Mouse (Mus musculus) spleen, postnatal 36 days (tissue): Measurements from ENCODE around the gene Qtrt1.

Experiments
- DNase-seq, 2 experiments: peaks; one replicate each; pipeline ENCODE4 v3.0.0; 2022; ENCODE audit warnings: low spot score in 2 of 2, mixed read lengths in 1 of 2

Gene Qtrt1

GRCm38 (mm10) chr9:21411669-21412550 lies at the start of gene Qtrt1:
TSS of gene Qtrt1 (plus strand) at chr9:21411837.
- peak; percentile 87 to 88 for DNase-seq

DNA sequence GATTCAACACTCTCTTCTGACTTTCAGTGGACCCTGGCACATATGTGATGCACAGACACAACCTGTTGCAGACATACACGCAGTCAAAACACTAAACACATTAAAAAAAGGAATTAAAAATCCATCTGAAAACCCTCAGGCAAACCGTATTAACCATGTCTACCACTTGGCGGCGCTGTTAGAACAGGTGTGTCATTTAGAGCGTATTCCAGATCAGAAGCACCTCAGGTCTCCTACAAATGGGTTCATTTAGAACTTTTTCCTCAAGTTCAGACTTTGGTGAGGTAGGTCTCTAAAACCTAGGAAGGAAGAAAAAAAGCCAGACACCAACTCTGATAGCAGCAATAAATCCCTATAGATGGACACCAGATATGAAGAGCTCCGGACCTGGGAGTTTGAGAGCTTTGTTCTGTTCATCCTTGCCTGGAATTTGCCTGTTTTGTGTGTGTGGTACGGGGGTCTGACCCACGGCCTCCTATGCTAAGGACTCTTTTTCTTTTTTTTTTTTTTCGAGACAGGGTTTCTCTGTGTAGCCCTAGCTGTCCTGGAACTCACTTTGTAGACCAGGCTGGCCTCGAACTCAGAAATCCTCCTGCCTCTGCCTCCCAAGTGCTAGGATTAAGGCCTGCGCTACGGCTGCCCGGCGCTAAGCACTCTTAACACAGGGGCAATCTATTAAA lies 45.0 kb upstream of the Qtrt1 start:
- DNase-seq: peak; percentile 60 to 76

GRCm38 (mm10) chr9:21367357-21368111 lies 44.1 kb upstream of the Qtrt1 start, which contains the start of gene Ilf3:
TSS of gene Ilf3 (plus strand) at chr9:21367871.
- DNase-seq: peak; percentile 99 to 100

DNA sequence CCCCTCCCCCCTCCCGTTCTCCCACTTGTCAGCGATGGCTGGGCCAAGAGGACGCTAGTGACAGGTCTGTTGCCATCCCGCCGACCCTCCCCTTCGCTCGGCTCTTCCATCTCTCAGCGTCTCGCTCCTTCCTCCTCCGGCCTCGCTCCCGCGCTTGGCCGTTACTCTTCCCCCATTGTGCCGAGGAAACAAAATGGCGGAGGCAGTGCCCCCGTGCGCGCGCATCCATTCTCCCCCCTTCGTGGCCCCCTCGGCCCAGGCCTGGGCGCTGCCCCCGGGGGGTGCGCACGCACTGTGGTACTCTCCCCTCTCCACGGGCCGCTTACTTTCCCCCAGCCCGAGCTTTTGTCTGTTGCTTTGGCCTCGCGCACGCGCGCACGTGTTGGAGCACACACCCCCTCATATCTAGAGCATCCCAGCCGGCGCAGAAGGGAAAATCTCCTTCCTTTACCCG lies 43.5 kb upstream of the Qtrt1 start:
- DNase-seq: peak; percentile 75 to 79

- no peak for DNase-seq
Observed at GRCm38 (mm10) chr9:21369080-21369479, 42.6 kb upstream of the Qtrt1 start.

DNA sequence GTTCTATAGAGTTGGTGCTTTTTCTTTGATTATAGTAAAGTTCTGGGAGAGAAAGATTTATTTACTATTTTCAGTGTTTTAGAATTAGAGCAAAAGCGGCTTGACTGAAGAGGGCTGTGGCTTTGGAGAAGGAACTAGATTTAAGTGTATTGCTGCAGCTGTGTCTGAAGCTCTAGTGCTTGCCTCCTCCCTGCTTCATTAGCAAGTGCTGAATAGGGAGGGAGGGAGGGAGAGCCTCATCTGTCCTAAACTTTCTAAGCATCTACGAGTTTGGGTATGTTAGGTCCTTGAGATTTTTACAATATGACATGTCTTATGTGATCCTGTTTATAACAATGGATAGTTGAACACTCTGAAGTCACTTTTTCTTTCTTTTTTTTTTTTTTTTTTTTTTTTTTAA lies 40.8 kb upstream of the Qtrt1 start:
- no peak for DNase-seq

DNA sequence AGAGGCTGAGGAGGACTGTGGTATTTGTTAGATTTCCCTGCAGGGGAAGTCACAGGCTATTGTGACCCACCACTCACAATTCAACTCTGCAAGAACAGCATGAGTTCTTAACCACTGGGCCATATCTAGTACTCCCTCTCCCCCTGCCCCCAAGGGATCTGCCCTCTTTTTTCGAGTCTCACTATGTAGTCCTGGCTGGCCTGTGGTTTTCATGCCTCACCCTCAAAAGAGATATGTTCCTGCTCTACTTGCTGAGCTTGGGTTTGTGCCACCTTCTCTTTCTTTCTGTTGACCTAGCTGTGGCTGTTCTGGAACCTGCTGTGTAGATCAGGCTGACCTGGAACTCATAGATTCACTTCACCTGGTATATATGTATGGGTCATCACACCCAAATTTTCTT lies 39.1 kb upstream of the Qtrt1 start:
- no peak for DNase-seq

DNA sequence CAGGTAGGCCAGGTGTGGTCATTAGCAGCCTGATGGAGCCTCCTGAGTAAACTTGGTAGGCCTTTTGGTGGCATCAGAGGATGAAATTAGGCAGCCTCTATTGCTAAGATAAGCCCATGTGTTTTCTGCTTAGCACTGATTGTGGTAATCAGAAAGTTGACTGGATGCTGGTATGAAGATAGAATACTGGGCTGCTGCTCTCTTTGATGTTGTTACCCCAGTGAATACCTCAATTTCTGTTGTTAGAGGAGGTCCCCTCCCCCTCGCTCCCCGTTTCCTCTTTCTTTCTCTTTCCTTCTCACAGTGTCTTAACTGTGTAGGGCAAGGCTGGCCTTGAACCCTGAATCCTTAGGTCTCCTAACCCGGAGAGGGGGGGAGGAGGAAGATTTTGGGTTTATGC lies 32.4 kb upstream of the Qtrt1 start:
- peak in 1 of 2 experiments; percentile 13 for DNase-seq

- no peak for DNase-seq
Observed at GRCm38 (mm10) chr9:21380868-21381267, 30.8 kb upstream of the Qtrt1 start.

GRCm38 (mm10) chr9:21383966-21384365 lies 27.7 kb upstream of the Qtrt1 start:
- DNase-seq: no peak

DNA sequence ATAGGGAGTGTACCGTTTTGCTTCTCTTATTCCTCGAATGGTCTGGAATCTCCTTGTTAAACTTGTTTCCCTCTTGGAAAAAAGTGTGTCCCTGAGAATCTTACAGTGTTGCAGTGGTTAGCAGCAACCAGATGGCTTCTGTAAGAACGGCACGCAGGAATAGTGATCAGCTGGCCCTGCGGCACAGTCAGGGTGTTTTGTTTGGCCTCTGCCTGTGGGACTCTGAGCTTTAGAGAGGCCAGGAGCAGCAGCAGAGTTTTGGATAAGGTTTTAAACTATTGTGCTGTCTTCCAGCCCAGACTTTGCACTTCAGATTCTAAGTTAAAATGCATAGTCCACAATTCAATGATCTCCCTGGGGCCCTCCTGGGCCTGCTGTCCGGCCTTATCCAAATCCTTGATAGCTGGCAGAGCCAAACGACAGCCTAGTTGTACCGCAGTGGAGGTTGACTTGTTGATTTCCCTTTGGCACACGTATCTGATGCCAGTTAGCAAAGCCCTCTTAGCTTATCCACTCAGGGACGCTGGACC lies 18.9 kb upstream of the Qtrt1 start:
- no peak for DNase-seq

DNA sequence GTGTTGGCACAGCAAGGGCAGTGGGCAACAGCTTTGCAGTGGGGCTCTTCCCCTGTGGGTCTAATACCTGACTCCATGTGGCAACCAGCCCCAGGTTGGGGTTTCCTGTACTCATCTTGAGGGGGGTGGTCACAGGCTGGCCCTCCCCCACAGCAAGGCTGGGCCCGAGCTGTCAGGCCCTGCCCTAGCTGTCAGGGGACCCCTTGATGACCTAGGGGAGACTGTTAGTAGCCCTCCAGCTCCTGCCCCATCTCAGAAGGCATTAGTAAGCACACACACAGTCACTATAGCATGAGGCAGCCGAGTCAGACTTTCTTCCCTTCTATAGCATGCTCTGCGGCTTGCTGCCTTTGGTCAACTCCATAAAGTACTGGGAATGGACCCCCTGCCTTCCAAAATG lies 15.9 kb upstream of the Qtrt1 start:
- DNase-seq: no peak

DNA sequence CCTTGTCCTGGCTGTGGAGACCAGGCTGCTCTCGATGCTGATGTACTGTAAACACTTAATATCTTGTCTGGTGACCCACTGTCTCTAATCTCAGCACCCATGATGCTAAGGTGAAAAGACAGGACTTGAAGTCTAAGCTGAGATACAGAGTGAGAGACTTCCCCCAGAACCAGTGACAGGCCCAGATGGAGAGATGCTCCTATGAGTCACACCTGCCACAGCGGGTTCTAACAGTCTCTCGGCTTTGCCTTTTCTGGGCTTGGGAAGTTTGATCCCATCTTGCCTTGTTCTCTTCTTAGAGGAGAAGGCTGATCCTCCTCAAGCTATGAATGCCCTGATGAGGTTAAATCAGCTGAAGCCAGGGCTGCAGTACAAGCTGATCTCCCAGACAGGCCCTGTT lies 14.5 kb upstream of the Qtrt1 start:
- DNase-seq: no peak

- no peak for DNase-seq
Observed at GRCm38 (mm10) chr9:21401042-21401441, 10.6 kb upstream of the Qtrt1 start.

DNA sequence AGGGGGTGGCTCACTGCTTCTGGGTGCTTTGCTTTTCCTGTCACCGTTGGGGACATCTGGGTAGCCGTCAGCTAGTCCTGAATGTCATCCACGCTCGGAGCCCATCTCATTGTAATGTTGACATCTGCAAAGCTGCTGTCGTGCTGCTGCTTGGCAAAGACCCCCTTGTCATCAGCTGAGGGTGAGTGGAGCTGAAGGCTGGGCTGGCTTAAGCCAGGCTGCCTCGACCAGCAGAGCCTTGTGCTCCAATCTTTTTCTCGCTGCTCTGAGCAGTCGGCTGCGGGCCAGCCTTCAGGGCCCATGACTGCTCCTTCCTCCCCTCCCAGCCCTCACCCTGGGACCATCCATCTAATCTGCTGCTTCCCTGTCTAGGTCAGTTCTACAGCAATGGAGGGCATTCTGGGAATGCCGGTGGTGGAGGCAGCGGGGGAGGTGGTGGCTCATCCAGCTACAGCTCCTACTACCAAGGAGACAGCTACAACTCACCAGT lies 8.8 kb upstream of the Qtrt1 start:
- no peak for DNase-seq

- no peak for DNase-seq
Observed at GRCm38 (mm10) chr9:21403745-21404144, 7.9 kb upstream of the Qtrt1 start.

GRCm38 (mm10) chr9:21405525-21405924 lies 6.1 kb upstream of the Qtrt1 start:
- DNase-seq: no peak

- no peak for DNase-seq
Observed at GRCm38 (mm10) chr9:21407951-21408350, 3.7 kb upstream of the Qtrt1 start.

DNA sequence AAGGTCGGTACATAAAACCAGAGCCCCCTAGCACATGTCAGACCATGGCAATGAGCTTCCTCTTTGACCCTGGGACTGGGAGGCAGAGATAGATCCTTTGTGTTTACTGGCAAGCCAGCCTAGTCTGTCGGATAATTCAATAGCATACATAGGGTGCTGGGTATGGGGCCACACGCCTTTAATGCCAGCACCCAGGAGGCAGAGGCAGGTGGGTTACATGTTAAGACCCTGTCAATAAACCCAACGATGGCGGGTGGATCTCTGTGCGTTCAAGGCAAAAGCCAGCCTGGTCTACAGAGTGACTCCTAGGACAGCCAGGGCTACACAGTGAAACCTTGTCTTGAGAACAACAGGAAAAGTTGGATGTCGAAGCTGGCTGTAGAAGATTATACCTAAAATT lies 3.0 kb upstream of the Qtrt1 start:
- DNase-seq: no peak

DNA sequence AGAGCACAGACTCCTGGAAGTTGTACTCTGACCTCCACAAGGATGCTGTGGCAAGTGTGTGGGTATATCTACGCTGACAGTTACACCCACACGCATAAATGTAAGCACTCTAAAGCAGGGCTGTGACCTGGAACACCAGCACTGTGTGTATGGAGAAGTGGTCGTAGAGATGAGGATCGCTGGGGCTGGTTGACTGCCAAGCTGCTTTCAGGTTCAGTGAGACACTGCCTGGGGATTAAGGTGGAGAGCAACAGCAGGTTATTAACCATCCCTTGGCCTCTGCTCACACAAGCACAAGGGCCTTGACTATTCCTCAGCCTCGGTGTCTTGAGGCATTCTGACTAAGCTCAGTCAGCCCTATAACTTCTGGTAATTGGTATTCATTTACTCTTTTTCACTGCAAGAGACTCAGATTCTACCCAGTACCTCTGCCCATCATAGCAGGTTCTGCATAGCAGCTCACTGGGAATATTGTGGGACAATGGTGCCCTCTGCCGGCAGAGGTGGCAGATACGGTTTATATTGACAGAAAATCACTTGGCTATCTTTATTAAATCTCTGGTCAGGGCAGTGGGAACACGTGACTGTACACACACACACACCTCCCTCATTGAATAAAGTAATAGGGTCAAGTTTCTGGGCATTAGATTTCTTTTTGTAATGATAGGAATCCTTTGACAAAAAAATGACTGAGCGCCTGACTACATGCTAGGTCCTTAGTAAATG lies 1.9 kb upstream of the Qtrt1 start:
- DNase-seq: peak; percentile 70 to 77

- no peak for DNase-seq
Observed at GRCm38 (mm10) chr9:21417866-21418265, 6.2 kb downstream of the Qtrt1 start.
